Mouse (Mus musculus): ENCODE results near the gene Nr5a1. TPM values are rescaled to one million over a fixed set of nuclear protein-coding genes. Genes with fewer than 3 reads are reported as not detected.
A peak's percentile ranks its signal among the peaks of the same experiment; 100 is the strongest.

Gene Nr5a1
- total and polyA plus RNA-seq, 2 experiments from 2014 or later, result not detected

- peak overlapping the region; percentile 35 for H3K4me2 ChIP-seq (ENCODE audit: low read depth, low read length)
- WGBS, result 1% methylated on average over 75 of the region's 75 CpGs
- ATAC-seq (ENCODE audit: insufficient read depth, low read depth), result no peak
- TF ChIP-seq CTCF (IDR thresholded peaks at IDR 0.05; ENCODE audit: low read depth), result no peak
- TF ChIP-seq EP300 (IDR thresholded peaks at IDR 0.05; ENCODE audit: low read depth), result no peak
- no peak overlapping the region for H3K9ac ChIP-seq (replicated peaks; ENCODE audit: low read depth, low read length)
- H3K9me3 ChIP-seq (replicated peaks; ENCODE audit: control insufficient read depth, low read length), result no peaks in the 10 kb centered on the region
- no peak for DNase-seq (ENCODE audit: low spot score)
- peaks cover 89% of the 10 kb centered on the region for H3K27me3 ChIP-seq (ENCODE audit: control insufficient read depth, insufficient read depth, low read length)
- no peak overlapping the region for H3K27ac ChIP-seq (ENCODE audit: low read depth)
- peak overlapping the region; percentile 23 for H3K4me3 ChIP-seq (ENCODE audit: low read depth, low read length)
- H3K36me3 ChIP-seq (replicated peaks; ENCODE audit: control insufficient read depth, insufficient read depth, low read length), result no peaks in the 10 kb centered on the region
- H3K4me1 ChIP-seq (ENCODE audit: control insufficient read depth, insufficient read depth), result no peaks in the 10 kb centered on the region
Measured at GRCm38 (mm10) chr2:38710304-38711241, 3.8 kb downstream of the Nr5a1 start.

- H3K27me3 ChIP-seq (ENCODE audit: control insufficient read depth, insufficient read depth, low read length), result peaks cover 100% of the 10 kb centered on the region
- DNase-seq (ENCODE audit: low spot score), result no peak
- WGBS, result 22% methylated on average over 12 of the region's 12 CpGs
Measured at GRCm38 (mm10) chr2:38708907-38709688, 5.2 kb downstream of the Nr5a1 start.

DNA sequence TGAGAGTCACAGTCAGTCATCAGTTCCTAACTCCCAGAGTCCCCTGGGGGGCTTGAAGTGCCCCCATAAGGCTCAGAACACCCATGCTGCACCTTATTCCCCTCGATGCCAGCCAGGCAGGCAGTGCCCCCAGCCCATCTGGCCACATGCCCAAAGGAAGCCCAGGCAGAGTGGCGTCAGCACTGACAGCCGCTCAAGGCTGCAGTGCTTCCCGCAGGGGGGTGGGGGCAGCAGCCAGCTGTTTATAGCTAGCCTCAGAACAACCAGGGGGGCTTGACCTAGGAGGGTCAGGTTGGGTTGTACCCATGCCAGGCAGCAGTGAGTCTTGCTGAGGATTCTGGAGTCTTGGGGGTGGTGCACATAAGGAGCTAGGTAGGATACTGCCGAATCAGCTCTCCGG is 7.7 kb downstream of the Nr5a1 start:
- 29% methylated on average over 6 of the region's 6 CpGs for WGBS
- H3K9me3 ChIP-seq (replicated peaks; ENCODE audit: control insufficient read depth, low read length), result no peaks in the 10 kb centered on the region
- no peaks in the 10 kb centered on the region for H3K4me1 ChIP-seq (ENCODE audit: control insufficient read depth, insufficient read depth)
- DNase-seq (ENCODE audit: low spot score) (no peak), ATAC-seq (ENCODE audit: insufficient read depth, low read depth) (no peak)
- no peak overlapping the region for H3K27ac ChIP-seq (ENCODE audit: low read depth)
- no peak overlapping the region for H3K4me3 ChIP-seq (ENCODE audit: low read depth, low read length)
- H3K36me3 ChIP-seq (replicated peaks; ENCODE audit: control insufficient read depth, insufficient read depth, low read length), result no peaks in the 10 kb centered on the region
- no peak overlapping the region for H3K9ac ChIP-seq (replicated peaks; ENCODE audit: low read depth, low read length)
- H3K27me3 ChIP-seq (ENCODE audit: control insufficient read depth, insufficient read depth, low read length), result peaks cover 83% of the 10 kb centered on the region
- H3K4me2 ChIP-seq (ENCODE audit: low read depth, low read length), result no peak overlapping the region
- TF ChIP-seq EP300 (IDR thresholded peaks at IDR 0.05; ENCODE audit: low read depth) (no peak), CTCF (IDR thresholded peaks at IDR 0.05; ENCODE audit: low read depth) (no peak)

More at GRCm38 (mm10) chr2:38708907-38709688, 5.2 kb downstream of the Nr5a1 start:
- H3K4me3 ChIP-seq (ENCODE audit: low read depth, low read length), result no peak overlapping the region
- TF ChIP-seq EP300 (IDR thresholded peaks at IDR 0.05; ENCODE audit: low read depth), result no peak
- TF ChIP-seq CTCF (IDR thresholded peaks at IDR 0.05; ENCODE audit: low read depth), result no peak
- no peaks in the 10 kb centered on the region for H3K4me1 ChIP-seq (ENCODE audit: control insufficient read depth, insufficient read depth)
- H3K36me3 ChIP-seq (replicated peaks; ENCODE audit: control insufficient read depth, insufficient read depth, low read length), result no peaks in the 10 kb centered on the region
- no peak overlapping the region for H3K27ac ChIP-seq (ENCODE audit: low read depth)
- no peak overlapping the region for H3K9ac ChIP-seq (replicated peaks; ENCODE audit: low read depth, low read length)
- H3K9me3 ChIP-seq (replicated peaks; ENCODE audit: control insufficient read depth, low read length), result no peaks in the 10 kb centered on the region
- no peak overlapping the region for H3K4me2 ChIP-seq (ENCODE audit: low read depth, low read length)
- no peak for ATAC-seq (ENCODE audit: insufficient read depth, low read depth)

DNA sequence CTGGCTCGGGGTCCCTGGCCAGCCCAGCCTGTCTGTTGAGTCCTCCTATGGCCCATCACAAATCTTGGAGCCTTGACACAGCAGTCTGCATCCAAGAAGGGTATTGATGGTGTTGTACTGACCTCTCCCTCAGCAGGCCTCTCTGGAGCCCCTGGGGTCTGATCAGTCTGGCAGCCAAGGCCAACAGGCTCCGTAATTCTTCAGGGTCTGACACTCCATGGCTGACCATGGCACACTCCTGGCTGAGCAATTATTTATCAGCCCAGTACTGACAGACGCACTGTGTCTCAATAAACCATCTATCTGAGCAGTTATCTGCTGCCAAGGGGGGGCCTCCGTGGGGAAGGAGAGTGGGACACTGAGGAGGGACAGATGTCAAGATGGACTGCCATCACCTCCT is 9.3 kb downstream of the Nr5a1 start:
- H3K27me3 ChIP-seq (ENCODE audit: control insufficient read depth, insufficient read depth, low read length), result peaks cover 79% of the 10 kb centered on the region
- no peaks in the 10 kb centered on the region for H3K9me3 ChIP-seq (replicated peaks; ENCODE audit: control insufficient read depth, low read length)

DNA sequence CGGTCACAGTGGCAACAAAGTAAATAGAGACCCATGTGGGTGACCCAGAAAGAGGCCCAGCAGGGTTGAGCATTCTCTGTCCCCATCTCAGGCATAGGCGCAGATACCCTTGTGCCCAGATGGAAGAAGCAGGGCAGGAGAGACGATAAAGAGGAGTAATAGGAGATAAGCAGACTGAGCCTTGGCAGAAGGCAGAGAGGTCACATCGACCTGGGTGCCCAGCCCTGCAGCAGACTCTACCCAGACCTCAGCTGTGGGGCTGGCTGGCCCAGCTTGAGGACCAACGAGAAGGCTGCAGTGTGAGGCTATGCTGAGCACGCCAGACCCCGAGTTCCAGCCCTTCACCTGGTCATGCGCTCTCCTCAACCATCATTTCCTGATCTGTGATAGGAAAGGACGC is 10.0 kb downstream of the Nr5a1 start:
- Histone ChIP-seq H3K36me3 (replicated peaks; ENCODE audit: control insufficient read depth, insufficient read depth, low read length) (no peaks in the 10 kb centered on the region), H3K27ac (ENCODE audit: low read depth) (no peak overlapping the region), H3K4me3 (ENCODE audit: low read depth, low read length) (no peak overlapping the region), H3K9ac (replicated peaks; ENCODE audit: low read depth, low read length) (no peak overlapping the region), H3K27me3 (ENCODE audit: control insufficient read depth, insufficient read depth, low read length) (peaks cover 73% of the 10 kb centered on the region), H3K9me3 (replicated peaks; ENCODE audit: control insufficient read depth, low read length) (no peaks in the 10 kb centered on the region), H3K4me1 (ENCODE audit: control insufficient read depth, insufficient read depth) (no peaks in the 10 kb centered on the region), H3K4me2 (ENCODE audit: low read depth, low read length) (no peak overlapping the region)
- no peak for ATAC-seq (ENCODE audit: insufficient read depth, low read depth)
- 65% methylated on average over 9 of the region's 9 CpGs for WGBS
- no peak for TF ChIP-seq CTCF (IDR thresholded peaks at IDR 0.05; ENCODE audit: low read depth)
- no peak for DNase-seq (ENCODE audit: low spot score)

More for the DNA sequence above, 9.3 kb downstream of the Nr5a1 start:
- WGBS, result 55% methylated on average over 4 of the region's 4 CpGs
- DNase-seq (ENCODE audit: low spot score) (no peak), ATAC-seq (ENCODE audit: insufficient read depth, low read depth) (no peak)
- no peak for TF ChIP-seq CTCF (IDR thresholded peaks at IDR 0.05; ENCODE audit: low read depth)
- TF ChIP-seq EP300 (IDR thresholded peaks at IDR 0.05; ENCODE audit: low read depth), result no peak
- Histone ChIP-seq H3K4me2 (ENCODE audit: low read depth, low read length) (no peak overlapping the region), H3K4me3 (ENCODE audit: low read depth, low read length) (no peak overlapping the region), H3K27ac (ENCODE audit: low read depth) (no peak overlapping the region), H3K36me3 (replicated peaks; ENCODE audit: control insufficient read depth, insufficient read depth, low read length) (no peaks in the 10 kb centered on the region), H3K4me1 (ENCODE audit: control insufficient read depth, insufficient read depth) (no peaks in the 10 kb centered on the region), H3K9ac (replicated peaks; ENCODE audit: low read depth, low read length) (no peak overlapping the region)
